Mouse (Mus musculus): ENCODE results near the gene Crebl2.
A peak's percentile ranks its signal among the peaks of the same experiment; 100 is the strongest.

Gene Crebl2

DNA sequence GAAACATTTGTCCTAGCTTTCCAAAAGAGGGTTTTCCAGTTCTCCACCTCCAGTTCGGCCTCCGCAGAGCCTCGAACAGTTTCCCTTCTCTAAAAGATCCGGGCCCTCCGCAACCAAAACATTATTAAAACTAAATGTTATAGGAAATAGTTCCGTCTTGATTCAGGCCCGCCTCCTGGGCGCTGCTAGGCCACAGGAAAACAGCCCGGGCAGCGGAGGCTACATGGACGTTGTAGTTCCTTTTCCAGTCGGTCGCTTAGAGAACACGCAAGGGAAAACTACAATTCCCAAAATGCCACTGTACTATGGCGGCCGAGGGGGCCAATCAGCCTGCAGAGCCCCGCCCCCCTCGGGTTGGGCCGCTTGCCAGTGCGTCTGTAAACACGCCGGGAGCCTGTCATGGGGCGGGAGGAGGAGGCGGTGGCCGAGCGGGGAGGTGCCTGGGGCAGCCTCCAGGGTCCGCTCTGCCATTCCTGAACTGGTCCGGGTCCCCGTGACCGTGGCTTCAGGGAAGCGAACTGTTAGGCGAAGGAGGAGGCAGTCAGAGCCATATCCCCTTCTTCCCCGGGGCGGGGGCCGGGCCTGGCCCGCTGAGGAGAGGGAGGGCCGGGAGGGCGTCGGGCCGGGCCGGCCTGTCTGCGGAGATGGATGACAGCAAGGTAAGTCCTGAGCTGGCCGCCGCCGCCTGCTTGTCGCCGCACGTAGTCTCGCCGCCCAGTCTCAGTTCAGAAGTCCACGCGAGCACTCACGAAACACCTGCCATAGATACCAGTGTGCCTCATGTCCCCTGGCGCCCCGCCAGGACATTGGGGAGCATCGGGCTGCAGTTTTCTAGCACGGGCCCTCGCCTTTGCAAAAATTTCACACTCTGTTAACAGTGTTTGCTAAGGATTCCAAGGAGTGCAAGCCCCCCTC lies at the start of gene Crebl2:
TSS of gene Crebl2 (plus strand) at position 369 of the 915 bp plus-strand sequence.
- DNase-seq (ENCODE audit: low spot score in 2 of 2): peak; percentile 99 to 100

GRCm38 (mm10) chr6:134781494-134781913 lies 48.5 kb upstream of the Crebl2 start:
- no peak for DNase-seq (ENCODE audit: low spot score in 2 of 2)

GRCm38 (mm10) chr6:134782900-134783299 lies 47.1 kb upstream of the Crebl2 start:
- DNase-seq (ENCODE audit: low spot score in 2 of 2): no peak

DNA sequence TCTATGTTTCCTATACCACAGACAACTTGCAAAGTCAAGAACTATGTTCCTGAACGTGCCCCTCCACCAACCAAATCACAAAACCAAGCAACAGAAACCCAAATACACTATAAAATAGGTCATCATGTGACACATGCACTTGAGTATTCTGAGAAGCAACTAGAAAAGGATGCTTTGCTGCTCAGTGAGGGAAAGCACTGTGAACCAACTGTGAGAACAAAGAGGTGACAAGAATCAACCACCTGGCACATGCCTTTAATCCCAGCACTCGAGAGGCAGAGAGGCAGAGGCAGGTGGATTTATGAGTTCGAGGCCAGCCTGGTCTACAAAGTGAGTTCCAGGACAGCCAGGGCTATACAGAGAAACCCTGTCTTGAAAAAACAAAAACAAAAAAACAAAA lies 43.5 kb upstream of the Crebl2 start:
- DNase-seq (ENCODE audit: low spot score in 2 of 2): no peak

- DNase-seq (ENCODE audit: low spot score in 2 of 2): no peak
Observed at GRCm38 (mm10) chr6:134789100-134789499, 40.9 kb upstream of the Crebl2 start.

- DNase-seq (ENCODE audit: low spot score in 2 of 2): no peak
Observed at GRCm38 (mm10) chr6:134791251-134792118, 38.5 kb upstream of the Crebl2 start.

DNA sequence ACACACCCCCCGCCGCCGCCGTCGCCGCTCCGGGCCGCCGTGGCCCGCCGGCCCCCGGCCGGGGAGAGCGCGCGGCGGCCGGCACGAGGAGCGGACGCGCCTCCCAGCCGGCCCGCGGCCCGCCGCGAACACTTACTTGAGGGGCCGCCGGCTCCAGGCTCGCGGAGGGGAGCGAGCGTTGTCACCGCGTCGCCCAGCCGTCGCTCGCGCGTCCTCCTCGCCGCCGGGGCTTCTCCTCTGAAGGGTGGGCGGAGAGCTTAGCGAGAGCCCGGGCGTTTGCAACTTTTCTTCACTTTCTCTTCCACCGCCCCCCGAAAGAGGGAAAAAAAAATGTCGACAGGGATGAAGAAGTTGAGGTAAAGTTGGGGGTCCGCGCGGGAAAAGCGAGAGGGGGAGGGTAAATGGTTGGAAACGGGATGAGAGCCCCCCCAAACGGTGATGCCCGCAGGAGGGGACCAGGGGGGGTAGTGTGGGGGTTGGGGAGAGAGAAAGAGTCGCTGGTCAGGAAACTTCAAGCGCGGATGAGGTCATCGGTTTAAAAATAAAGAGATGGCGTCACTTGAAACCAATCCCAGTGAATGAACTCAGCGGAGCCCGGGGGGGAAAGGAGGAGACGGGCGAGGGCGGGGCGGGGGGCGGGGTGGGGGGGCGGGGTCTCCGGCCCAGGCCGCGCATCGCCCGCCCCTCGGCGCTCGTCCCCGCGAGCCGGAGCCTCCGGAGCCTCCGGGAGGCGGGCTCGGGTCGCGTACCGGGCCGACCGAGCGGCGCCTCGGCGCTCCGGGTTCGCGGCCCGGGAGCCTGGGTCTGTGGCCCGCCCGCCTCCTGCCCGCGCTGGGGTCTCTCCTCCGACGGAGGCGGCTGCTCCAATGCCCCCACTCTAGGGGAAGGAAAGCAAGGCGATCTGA lies 37.6 kb upstream of the Crebl2 start, which contains the start of gene Dusp16:
TSS of gene Dusp16 (minus strand) at position 485 of the 905 bp plus-strand sequence.
- peak; percentile 70 to 85 for DNase-seq (ENCODE audit: low spot score in 2 of 2)

DNA sequence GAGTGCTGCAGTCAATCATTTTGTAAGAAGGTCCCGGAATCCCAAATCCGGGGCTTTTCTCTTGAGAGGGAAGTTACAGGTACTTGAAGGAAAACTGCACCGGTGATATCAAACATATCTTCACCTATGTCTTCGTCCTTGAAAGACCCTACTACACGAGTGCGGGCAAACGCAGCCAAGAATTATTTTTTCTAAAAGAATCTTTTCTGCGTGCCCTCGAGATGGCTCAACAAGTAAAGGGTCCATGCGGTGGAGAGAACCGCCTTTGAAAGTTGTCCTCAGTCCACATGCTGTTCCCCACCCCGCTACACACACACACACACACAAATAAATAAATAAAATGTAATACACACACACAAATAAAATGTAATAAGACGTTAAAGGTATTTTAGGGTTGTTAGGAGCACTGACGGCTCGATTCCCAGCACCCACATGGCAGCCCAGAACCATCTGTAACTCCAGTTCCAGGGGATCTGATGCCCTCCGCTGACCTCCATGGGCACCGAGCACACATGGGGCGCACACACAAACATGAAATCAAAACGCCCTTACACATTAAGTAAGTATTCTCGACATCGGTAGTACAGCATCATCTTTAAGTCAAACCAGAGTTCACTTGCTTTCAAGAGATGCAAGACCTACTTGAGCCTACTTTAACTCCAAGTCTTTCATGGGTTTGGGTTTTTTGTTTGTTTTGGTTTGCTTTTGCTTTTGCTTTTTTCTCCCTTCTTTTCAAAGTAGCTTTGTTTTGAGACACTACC lies 36.7 kb upstream of the Crebl2 start:
- no peak for DNase-seq (ENCODE audit: low spot score in 2 of 2)

DNA sequence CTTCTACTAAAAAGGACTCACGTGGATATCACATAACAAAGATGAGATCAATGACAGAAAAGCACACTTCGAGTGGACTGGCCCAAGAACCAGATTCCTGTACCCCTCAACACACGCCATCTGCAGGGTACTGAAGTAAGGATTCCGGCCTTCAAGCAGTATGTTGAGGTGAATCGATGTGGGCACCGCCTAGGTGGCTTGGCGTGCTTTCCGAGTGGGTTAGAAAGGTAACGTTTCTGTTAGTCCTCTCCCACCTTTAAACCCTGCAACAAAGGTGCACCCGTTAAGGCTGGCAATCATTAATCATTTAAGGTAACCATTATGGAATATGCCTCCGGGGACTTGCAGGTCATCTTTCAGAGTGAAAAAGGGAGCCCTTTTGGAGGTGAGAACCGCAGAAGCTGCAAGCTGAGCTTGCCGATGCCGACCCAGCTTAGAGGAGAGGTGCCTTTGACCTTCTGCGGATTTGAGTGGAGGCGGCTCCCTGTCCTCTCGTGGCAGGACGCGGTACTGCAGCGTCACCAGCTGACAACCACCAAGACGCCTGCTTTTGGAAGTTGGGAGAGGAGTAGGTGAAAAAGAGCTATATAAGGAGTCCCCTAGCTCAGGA lies 35.9 kb upstream of the Crebl2 start:
- DNase-seq (ENCODE audit: low spot score in 2 of 2): peak; percentile 41 to 49

- no peak for DNase-seq (ENCODE audit: low spot score in 2 of 2)
Observed at GRCm38 (mm10) chr6:134796297-134796696, 33.7 kb upstream of the Crebl2 start.

GRCm38 (mm10) chr6:134801483-134801882 lies 28.5 kb upstream of the Crebl2 start:
- no peak for DNase-seq (ENCODE audit: low spot score in 2 of 2)

- DNase-seq (ENCODE audit: low spot score in 2 of 2): no peak
Observed at GRCm38 (mm10) chr6:134802641-134803043, 27.3 kb upstream of the Crebl2 start.

DNA sequence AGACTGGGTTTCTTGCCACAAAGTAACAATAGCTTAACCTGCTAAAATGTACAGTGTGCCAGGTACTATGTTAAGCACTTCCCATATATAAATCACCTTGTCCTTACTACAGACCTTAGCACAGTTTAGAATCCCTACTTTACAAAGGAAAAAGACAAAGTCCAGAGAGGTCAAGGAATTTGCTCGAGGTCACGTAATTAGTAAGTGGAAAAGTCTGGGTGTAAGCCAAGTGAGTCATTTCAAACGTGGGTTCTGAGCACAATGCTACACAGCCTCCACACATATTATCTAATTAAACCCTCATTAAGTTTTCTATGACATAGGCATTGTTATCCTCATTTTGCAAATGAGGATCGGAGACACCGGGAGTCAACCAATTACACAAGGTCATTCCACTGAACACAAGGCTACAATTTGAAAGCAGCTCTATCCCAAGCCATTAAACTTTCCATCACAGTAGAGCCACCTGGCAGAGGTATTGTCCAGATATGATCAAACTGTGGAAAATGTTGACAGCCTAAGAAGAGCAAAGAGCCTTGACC lies 25.1 kb upstream of the Crebl2 start:
- DNase-seq (ENCODE audit: low spot score in 2 of 2): no peak

DNA sequence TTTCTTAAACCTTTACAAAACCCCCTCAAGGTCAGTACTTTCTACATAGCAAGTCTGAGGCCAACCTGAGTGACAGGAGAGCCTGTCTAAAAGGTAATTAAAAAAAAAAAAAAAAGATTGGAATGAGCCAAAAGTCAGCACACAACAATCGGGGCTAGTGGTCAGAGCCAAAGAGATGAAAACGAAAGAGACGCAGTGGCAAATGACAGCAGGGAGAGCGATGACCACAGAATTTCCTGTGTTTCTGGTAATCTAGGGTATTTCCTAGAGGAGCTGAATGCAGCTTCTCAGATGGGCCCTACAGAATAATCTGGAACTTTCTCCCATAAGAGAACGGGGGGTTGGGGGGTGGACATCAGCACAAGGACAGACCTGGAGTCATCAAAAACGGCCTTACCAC lies 23.8 kb upstream of the Crebl2 start:
- no peak for DNase-seq (ENCODE audit: low spot score in 2 of 2)

DNA sequence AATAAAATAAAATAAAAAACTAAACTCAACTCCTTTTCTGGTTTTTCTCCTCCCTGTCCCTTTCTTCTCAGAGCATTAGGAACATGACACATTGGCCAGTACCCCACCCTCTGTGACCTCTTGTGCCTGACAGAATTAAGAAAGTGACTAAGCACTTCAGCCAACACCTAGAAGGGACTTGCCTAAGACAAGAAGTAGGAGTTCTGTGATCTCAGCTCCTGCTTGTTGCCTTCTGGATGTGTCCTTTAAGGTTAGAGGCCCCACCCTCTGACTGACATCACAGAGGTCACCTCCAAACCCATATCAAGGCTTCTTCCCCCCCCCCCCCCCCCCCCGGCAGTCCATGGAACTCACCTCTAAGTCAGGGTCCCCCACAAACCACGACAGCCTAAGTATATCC lies 22.9 kb upstream of the Crebl2 start:
- DNase-seq (ENCODE audit: low spot score in 2 of 2): no peak

DNA sequence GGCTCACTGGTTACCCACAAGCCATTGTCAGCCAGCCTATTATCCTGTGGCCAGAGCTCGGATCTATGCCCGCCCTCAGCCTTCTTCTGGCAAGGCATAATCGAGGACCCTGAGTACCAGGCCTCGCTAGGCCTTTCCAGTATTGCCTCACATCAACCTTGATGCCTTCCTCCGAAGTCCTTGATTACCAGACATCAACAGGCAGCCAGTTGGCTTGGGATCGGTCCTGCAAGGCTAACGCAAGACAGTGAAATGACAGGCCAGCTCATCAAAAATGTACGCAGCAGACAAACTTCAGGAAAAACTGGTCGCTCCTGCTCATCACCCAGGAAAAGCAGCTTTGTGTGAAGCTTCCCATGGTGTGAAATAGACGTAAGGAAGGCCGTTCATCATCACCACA lies 22.2 kb upstream of the Crebl2 start:
- DNase-seq (ENCODE audit: low spot score in 2 of 2): no peak

- no peak for DNase-seq (ENCODE audit: low spot score in 2 of 2)
Observed at GRCm38 (mm10) chr6:134813066-134813465, 16.9 kb upstream of the Crebl2 start.

GRCm38 (mm10) chr6:134817051-134817928 lies 12.7 kb upstream of the Crebl2 start:
- DNase-seq (ENCODE audit: low spot score in 2 of 2): no peak

DNA sequence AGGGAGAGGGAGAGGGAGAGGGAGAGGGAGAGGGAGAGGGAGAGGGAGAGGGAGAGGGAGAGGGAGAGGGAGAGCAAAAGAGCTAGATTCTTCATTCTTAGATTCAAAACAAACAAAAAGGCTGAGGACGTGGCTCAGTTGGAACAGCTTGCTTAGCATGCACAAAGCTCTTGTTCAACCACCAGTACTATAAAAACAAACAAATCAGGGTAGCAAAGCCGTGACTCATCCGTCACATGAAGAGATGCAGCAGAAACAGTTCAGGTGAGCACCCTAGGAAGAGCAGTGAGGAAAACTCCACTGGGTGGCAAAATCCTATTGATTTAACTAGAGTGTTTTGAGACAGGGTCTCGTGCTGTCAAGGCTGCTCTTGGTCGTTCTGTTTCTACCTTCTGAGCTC lies 10.2 kb upstream of the Crebl2 start:
- DNase-seq (ENCODE audit: low spot score in 2 of 2): no peak

Data from right cerebral cortex, postnatal 36 days (tissue).